Mouse (Mus musculus) cerebellum, postnatal 25 days (tissue): ENCODE data around the gene Abr.

Experiments
- DNase-seq, 2 experiments: peaks; one replicate each; pipeline ENCODE4 v3.0.0; 2021; ENCODE audit warnings: mixed read lengths in 2 of 2

Abr gene

DNA sequence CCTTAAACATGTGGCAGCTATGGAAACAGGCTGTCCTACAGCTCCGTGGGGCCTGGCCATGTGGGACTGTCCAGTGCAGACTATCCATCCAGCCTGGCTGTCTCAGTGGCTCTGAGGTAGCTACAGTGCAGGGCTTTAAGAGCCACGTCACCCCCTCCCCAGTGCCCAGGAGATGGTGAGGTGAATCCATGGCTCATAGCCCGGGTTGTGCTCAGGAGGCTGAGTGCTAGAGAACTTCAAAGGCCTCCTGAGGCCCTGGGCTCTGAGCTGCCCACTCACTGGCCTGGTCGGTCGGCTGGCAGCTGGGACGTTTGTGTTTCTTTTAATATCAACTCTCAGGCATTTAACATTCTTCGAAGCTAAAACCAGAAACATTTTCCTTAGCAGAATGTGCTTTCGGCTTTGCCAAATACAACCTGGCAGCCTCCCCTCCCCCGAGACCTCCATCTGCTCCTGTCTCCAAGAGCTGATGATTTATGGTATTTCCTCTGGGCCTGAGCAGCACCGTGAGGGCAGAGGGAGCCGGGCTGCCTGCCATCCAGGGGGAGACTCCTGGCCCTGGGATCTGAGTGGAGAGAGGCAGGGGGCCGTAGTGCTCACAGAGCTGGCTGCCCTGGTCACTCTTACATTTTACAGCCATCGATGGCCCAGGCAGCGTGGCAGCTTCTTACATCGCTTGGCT lies 172.5 kb downstream of the Abr start:
- peak; percentile 69 to 77 for DNase-seq

DNA sequence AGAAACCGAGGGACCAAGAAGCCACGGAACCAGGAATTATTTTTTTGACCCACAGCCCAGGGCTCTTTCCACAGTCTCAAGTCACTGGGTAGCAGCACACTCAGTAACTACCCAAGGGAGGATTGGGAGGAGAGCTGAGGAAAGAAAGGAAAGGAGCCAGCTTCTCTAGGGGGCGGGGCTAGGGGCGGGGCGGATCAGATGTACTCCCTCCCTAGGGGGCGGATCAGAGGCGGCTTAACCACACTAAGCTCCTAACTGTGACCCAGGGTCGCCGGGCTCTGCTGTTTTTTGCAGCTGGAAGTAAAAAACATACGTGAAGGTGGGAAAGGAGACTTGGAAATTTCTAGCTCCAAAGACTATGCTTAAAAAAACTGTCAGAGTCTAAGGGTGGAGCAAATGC lies 175.9 kb downstream of the Abr start:
- no peak for DNase-seq

- no peak for DNase-seq
Observed at GRCm38 (mm10) chr11:76445459-76445858, 176.7 kb downstream of the Abr start.

GRCm38 (mm10) chr11:76439666-76440065 lies 182.4 kb downstream of the Abr start:
- no peak for DNase-seq

DNA sequence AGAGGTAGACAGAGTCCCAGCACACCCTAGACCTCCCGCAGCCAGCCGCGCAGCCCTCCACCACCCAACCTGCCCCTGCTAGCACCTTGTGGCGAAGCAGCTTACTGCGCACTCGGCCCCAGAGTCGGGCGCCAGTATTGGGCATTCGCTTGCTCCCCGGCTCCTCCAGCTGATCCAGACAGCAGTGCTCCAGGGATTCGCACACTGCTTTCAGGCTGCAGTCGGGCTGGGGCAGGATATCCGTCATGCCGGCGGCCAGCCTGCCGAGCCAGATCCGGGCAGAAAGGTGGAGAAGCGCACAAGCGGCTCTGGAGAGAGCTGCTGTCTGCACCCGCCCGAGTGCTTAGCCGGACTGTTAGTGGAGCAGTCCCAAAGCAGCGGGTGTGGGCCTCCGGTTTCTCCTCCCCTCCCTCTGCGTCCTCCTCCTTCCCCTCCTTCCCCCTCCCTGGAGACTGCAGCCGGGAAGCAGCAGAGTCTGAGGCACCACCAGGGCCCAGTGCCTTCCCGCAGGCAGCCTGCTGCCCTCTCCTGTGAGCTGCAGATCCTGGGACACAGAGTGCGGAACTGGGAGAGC lies 185.2 kb downstream of the Abr start:
- peak; percentile 54 to 66 for DNase-seq

GRCm38 (mm10) chr11:76436009-76436408 lies 186.1 kb downstream of the Abr start:
- no peak for DNase-seq

DNA sequence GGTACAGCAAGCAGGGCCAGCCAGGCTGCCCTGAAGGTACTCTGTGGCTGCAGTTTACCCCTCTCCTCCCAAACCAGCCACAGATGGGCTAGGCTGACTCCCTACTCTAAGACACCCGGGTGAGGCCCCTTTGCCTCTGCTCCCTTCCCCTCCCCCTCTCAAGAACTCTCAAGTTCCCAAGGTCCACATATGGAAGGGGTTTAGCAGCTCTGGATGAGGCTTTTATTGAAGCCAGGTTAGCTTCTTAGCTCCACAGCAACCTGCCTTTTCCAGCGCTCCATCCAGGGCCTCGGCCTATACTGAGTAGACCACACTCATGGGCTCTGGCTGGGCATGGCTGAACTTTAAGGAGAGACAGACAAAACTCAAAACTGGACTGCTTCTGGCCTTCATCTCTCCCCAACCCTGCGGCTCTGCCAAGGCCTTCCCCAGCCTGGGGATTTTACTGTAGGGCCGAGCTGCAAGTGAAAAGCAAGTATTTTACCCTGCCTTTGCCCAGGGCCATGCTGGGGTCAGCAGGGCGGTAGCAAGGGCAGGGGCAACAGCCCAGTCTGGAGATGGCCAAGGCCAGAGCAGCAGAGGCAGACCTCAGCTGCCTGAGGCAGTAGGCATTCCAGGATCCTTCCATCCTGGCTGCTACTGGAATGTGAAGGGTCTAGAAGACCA lies 192.0 kb downstream of the Abr start:
- no peak for DNase-seq

DNA sequence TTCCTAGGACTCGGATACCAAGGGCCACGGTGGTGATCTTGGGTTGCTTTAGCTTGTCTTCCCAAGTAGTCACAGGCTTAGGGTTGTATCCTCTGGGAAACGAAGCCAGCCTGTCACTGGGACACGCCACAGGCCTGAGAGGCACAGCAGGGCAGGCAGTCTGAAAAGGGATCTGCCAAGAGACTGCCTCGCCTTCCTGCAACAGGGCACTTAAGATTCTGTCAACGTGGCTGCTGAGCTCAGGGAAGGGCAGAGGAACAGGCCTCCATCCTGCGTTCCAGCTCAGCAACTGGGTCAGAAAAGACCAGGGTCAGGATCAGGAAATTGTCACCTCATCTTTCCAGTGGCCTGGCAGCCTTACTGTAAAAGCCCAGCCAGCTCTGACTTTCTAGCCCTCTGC lies 192.6 kb downstream of the Abr start:
- peak in 1 of 2 experiments; percentile 24 for DNase-seq

DNA sequence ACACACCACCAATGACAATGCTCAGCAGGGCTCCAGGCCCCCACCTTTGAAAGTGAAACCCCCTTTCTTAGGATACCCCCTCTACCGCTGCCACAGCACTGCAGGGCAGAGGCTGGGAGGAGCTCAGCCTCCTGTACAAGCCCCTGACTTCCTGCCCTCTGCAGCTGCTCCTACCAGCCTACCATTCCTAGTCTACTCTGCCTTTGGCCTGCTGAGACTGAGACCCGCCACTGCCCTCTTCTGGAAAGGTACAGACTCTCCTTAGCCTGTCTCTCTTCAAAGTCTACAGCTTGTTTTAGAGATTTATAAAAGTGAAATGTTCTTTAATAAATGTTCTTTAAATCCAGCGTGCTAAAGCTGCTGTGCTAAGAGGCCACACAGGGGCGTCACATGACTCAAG lies 193.1 kb downstream of the Abr start:
- no peak for DNase-seq

GRCm38 (mm10) chr11:76427781-76428180 lies 194.3 kb downstream of the Abr start:
- no peak for DNase-seq

DNA sequence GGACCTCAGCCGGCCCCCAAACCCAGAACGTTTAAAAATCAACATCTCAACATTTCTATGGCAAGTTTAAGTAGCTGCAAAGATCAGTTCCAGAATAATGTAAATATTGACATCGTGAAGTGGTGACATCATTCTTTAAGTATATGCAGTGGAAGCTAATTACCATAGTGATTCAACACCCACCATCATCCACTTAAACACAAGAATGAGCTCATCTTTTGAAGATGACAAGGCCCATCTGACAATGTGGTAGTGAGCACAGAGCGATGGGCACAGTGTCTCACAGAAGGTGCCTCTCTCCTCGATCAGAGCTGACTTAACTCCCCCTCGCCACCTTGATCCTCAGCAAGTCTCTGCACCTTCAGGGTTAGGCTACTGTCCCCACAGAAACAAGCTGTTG lies 196.4 kb downstream of the Abr start:
- no peak for DNase-seq

- DNase-seq, result no peak
Observed at GRCm38 (mm10) chr11:76420896-76421295, 201.2 kb downstream of the Abr start.

- DNase-seq, result no peak
Observed at GRCm38 (mm10) chr11:76419179-76419578, 202.9 kb downstream of the Abr start.

DNA sequence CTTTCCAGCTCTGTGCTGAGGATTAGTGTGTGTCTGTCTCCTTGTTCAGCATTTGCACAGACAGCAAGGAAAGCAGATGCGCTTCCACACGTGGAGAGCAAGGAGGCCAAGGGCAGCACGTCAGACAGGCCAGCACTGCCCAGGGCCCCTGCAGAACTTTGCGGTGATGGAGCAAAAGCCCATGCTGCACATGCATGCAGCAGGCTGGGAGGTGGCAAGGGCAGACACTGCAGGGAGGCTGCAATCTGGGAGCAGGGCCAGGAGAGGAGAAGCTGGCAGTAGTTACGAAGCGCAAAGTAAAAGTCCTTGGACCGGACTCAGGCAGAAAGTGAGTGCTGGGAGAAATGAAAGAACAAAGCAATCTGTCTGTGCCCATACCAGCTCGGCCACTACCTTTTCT lies 203.7 kb downstream of the Abr start:
- DNase-seq, result peak; percentile 81 to 84

DNA sequence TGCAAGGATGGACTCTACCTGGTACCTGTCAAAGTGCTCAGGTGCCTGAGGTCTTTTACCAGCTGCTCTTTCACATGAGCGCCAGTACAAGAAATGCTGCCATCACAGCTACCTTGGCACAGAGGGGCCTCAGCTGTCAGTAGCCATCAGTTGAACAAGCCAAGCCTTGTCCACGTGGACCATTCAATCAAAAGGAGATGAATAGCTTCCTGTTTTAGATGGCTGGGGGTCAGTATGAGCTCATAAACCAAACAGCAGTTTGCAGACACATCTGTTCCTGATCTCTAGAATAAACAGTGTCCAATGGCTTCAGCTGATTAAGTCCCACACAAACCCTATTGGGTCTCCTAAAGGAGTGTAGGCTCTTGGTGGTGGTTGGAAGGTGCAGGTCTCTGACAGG lies 206.1 kb downstream of the Abr start:
- no peak for DNase-seq

- no peak for DNase-seq
Observed at GRCm38 (mm10) chr11:76415001-76415400, 207.1 kb downstream of the Abr start.

DNA sequence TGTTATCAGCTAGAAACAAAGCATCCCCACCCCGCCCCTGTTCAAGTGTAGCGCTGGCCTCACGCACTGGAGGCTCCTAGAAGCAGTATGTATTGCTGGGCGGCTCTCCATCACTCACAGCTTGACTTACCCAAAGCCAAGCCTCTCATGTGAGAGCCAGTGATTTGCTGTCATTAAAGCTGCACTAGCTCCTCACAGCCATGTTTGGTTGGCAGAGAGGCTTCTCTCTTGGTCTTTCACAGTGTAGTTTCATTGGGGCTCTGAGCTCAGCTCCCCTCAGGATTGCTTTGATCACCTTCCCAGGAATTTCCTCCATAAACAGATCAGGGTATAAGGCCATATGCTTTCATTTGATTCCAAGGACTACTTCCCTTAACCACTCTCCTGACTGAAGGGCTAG lies 208.9 kb downstream of the Abr start:
- no peak for DNase-seq

DNA sequence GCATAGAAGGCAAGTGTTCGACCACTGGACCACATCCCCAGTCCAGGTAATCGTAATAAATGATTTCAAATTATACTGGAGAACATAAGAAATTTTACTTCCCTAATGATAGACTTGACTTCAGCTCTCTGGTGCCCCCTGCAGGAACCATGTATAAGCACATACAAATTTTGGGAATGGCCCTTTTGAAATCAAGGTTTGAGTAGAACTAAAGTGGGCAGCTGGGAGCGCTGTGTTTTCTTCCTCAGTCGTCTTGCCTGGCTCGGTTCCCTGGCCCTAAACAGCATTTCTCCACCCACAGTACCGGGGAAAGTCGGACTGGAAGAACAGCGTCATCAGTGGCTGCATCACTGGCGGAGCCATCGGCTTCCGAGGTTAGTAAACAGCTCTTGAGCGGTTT lies 211.3 kb downstream of the Abr start:
- peak; percentile 58 to 80 for DNase-seq

DNA sequence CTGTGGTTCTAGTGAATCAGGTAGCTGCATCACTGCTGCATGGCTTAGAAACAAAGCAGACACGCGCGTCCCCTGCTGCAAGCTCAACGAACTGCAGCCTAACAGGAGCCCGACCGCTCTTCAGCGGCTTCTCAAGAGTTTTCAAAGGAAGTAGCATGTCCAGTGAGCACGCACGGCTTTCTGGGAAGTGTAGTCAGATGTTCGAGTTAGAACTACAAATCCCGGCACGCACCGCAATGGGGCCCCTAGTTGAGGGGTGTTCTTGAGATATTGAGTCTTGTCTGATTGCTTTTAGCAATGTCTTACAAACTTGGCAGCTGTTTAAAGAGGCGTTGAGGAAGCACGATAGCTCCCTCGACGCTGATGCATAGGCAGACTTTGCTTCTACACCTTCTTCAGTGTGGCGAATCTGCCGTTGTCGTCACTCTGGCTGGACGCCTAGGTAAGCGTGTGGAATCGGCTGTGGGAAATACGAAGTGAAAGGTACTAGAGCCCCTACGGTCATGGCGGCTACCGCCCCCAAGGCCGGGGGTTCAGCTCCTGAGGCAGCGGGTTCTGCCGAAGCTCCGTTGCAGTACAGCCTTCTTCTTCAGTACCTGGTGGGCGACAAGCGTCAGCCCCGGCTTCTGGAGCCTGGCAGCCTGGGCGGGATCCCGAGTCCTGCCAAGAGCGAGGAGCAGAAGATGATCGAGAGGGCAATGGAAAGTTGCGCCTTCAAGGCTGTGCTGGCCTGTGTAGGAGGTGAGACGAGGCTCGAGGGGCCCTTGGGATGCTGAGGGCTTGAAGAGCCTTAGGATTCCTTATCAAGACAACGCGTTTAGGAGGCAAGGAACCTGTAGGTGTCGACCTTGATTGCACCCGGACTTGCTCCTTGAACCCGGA lies 215.2 kb downstream of the Abr start, which contains the start of gene Timm22:
TSS of gene Timm22 (plus strand) at position 251 of the 882 bp plus-strand sequence.
- peak; percentile 99 to 100 for DNase-seq

DNA sequence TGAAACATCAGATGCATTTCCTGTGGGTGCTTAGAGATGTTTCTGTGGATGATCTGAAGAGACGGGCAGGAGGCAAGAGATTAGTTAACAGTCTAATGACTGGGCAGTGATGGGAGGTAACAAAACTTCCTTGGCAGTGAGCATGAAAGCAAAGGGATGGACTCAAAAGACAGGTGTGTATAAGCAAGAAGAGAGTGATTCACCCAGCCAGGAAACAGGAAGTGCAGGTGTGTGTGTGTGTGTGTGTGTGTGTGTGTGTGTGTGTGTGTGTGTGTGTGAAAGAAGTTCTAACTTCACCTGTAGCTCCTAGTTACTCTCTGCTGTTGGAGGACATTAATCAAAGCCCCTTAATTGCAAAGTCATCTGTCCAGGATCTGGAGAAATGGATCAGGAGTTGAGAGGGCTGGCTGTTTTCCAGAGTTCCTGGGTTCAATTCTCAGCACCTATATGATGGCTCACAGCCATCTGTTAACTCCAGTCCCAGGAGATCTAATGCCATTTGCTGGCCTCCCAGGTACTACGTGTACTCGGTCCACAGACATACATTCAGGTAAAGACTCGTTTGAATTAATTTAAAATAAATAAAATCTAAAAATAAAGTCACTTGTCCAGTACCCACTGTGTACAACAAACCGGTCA lies 216.4 kb downstream of the Abr start:
- no peak for DNase-seq

GRCm38 (mm10) chr11:76405113-76405512 lies 217.0 kb downstream of the Abr start:
- no peak for DNase-seq

DNA sequence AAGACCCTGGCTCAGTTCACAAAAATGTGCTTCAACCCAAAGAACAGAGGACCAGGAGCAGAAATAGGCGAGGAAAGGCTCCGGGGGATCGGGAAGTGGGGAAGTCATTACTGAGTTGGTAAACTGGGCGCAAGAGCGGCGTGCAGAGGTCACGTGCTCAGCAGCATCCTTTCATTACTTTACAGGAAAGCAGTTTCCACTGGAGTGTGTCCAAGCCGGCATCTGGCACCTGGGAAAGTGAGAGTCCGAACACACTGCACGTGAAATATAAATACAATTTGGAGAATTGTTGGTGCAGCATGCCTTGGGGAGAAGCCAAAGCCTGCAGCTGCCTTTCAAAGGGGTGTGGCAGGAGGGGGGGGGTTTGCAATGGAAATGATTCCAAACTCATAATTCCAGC lies 220.7 kb downstream of the Abr start:
- DNase-seq, result no peak
